Mouse (Mus musculus): ENCODE results near the gene Zfp618.

Zfp618 gene

GRCm38 (mm10) chr4:62999321-62999720 is 33.9 kb downstream of the Zfp618 start:
- DNase-seq (ENCODE audit: low read depth): no peak

GRCm38 (mm10) chr4:62999916-63000315 is 34.5 kb downstream of the Zfp618 start:
- no peak for DNase-seq (ENCODE audit: low read depth)

GRCm38 (mm10) chr4:63000316-63001055 is 35.1 kb downstream of the Zfp618 start:
- DNase-seq (ENCODE audit: low read depth): no peak

- no peak for DNase-seq (ENCODE audit: low read depth)
Measured at GRCm38 (mm10) chr4:63002386-63002785, 37.0 kb downstream of the Zfp618 start.

- DNase-seq (ENCODE audit: low read depth): no peak
Measured at GRCm38 (mm10) chr4:63004519-63004918, 39.1 kb downstream of the Zfp618 start.

GRCm38 (mm10) chr4:63005446-63006185 is 40.2 kb downstream of the Zfp618 start:
- no peak for DNase-seq (ENCODE audit: low read depth)

- no peak for DNase-seq (ENCODE audit: low read depth)
Measured at GRCm38 (mm10) chr4:63006198-63007155, 41.1 kb downstream of the Zfp618 start.

- DNase-seq (ENCODE audit: low read depth): no peak
Measured at GRCm38 (mm10) chr4:63008206-63008605, 42.8 kb downstream of the Zfp618 start.

GRCm38 (mm10) chr4:63008822-63009221 is 43.4 kb downstream of the Zfp618 start:
- DNase-seq (ENCODE audit: low read depth): no peak

GRCm38 (mm10) chr4:63009821-63010220 is 44.4 kb downstream of the Zfp618 start:
- no peak for DNase-seq (ENCODE audit: low read depth)

GRCm38 (mm10) chr4:63010226-63010625 is 44.9 kb downstream of the Zfp618 start:
- DNase-seq (ENCODE audit: low read depth): no peak

- no peak for DNase-seq (ENCODE audit: low read depth)
Measured at GRCm38 (mm10) chr4:63018616-63019015, 53.2 kb downstream of the Zfp618 start.

GRCm38 (mm10) chr4:63019428-63019858 is 54.1 kb downstream of the Zfp618 start:
- DNase-seq (ENCODE audit: low read depth): peak; percentile 1

- DNase-seq (ENCODE audit: low read depth): no peak
Measured at GRCm38 (mm10) chr4:63021034-63021700, 55.8 kb downstream of the Zfp618 start.

- no peak for DNase-seq (ENCODE audit: low read depth)
Measured at GRCm38 (mm10) chr4:63023465-63023864, 58.1 kb downstream of the Zfp618 start.

- no peak for DNase-seq (ENCODE audit: low read depth)
Measured at GRCm38 (mm10) chr4:63024098-63024497, 58.7 kb downstream of the Zfp618 start.

GRCm38 (mm10) chr4:63024734-63025256 is 59.4 kb downstream of the Zfp618 start:
- DNase-seq (ENCODE audit: low read depth): no peak

- no peak for DNase-seq (ENCODE audit: low read depth)
Measured at GRCm38 (mm10) chr4:63025306-63025705, 59.9 kb downstream of the Zfp618 start.

GRCm38 (mm10) chr4:63026286-63026685 is 60.9 kb downstream of the Zfp618 start:
- no peak for DNase-seq (ENCODE audit: low read depth)

GRCm38 (mm10) chr4:63027451-63027850 is 62.1 kb downstream of the Zfp618 start:
- DNase-seq (ENCODE audit: low read depth): no peak

GRCm38 (mm10) chr4:63030157-63030556 is 64.8 kb downstream of the Zfp618 start:
- no peak for DNase-seq (ENCODE audit: low read depth)
